Mouse (Mus musculus) CD4-positive helper T cell, adult 2 months (primary cell): ENCODE measurements around the gene Srpk2.
A peak's percentile ranks its signal among the peaks of the same experiment; 100 is the strongest.
"Not testable (repeated sequence)": the region's sequence is repeated elsewhere in the genome, so short reads cannot be mapped to it uniquely, and the experiment has no call there.

ENCODE experiments used
- DNase-seq: peaks from one replicate; pipeline ENCODE4 v3.0.0-alpha.2; 2012; ENCODE audit warnings: low read depth, missing footprints, low spot score

Gene Srpk2

DNA sequence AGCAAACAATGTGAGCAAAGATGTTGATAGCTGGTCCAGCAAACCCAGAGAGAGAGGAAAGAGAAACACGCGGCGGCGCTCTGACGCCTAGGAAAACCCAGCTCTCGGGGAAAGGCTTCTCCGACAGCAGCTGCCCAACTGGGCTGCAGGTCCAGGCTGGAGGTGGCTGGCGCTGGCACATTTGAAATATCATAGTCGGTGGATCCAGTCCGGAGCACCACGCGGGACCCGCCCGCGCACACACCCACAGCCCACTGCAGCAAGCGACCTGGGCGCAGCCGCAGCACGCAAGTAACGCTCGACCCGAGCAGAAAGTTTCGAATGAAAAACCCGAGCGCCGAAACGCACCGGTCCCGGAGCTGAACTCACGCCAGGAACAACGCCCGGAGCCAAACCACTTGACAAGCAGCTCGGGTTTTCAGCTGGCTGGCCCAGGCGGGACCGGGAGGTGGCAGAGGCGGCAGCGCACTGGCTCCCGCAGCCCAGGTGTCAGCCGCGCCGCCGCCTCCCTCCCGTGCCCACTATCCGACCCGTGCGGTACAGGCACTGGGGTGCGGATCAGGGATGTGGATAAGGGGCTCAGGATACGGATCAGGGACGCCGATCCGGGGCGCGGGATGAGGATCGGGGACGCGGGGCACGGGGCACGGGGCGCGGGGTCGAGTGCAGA, 9.5 kb downstream of the Srpk2 start:
- peak; percentile 47 for DNase-seq

DNA sequence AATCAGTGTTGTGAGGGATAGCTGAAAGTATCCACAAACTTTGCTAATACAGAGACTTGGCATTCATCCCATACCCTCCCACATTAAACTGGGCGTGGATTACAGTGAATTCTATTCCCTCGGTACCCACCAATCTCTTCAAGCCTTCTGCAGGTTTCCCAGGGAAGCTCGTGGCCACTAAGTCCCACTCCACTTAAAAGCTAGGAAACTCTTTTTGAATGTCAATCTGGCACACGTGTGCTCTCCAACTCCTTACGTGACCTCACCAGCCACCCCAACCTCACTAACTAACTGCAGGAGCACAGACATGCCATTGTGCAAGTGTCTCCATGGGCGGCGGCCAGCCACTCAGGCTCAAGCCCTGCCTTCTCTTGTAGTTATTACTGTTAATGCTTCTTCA, 12.3 kb downstream of the Srpk2 start:
- no peak for DNase-seq

DNA sequence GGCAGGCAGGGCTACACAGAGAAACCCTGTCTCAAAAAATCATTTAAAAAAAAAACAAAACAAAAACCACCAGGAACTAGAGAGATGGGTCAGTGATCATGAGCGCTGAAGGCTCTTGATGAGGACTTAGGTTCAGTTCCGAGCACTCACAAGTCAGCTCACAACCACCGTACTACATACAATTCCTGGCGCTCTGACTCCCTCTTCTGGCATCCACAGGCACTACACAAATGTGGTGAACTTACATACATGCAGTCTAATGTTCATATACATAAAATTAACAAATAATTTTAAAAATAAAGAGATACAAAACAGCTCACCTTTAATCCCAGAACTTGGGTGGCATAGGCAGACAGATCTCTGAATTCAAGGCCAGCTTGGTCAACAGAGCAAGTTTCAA, 13.5 kb downstream of the Srpk2 start:
- no peak for DNase-seq

DNA sequence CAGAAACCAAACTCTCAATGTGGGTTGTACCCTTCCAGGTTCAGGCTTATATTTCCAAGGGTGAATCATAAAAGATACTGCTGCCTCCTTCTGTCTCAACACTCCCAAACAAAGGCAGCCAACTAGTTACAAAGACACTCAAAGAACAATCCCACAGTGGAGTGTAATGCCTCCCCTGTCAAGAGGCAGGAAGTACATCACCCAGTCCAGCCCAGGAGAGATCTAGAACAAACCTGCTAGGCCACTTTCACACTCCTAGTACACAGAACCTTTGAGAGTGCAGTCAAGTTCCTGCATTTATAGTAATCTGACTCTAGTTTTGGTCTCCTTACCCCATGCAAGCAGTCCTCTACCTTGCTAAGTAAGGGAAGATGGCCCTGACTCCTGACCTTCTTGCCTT, 18.5 kb downstream of the Srpk2 start:
- DNase-seq = no peak

DNA sequence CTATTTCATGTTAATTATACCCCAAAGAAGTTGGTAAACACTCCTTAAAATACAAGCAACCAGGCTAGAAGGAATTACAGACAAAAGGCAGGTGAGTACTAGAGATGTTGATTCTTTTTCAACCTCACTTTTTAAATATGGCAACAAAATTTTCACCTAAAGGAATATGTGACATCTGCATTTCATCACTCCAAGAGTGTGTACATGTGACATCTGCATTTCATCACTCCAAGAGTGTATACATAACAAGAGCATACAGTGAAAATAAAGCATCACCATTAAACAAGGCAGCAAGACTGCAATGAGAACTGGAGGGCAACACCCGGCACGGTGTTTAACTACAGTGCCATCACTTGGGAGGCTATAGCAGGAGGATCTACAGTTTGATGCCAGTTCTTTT, 23.2 kb downstream of the Srpk2 start:
- DNase-seq = no peak

DNA sequence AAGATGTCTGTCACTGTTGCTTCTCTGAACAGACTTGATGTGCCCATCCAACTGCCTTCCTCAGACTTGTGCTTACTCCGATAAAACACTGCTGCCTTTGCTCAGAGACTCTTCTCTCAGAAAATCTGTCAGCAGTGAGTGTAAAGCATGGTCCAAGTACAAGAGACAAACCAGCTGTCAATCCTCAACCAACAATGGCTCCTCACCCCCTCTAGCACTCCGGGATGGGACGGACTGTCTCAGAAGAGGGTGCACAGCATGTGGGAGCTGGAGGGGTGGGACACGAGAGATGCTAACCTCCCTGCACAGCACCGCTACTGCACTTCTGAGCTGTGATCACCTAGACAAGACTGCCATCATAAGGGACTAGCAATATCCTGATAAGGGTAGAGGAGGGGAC, 26.4 kb downstream of the Srpk2 start:
- DNase-seq = no peak

DNA sequence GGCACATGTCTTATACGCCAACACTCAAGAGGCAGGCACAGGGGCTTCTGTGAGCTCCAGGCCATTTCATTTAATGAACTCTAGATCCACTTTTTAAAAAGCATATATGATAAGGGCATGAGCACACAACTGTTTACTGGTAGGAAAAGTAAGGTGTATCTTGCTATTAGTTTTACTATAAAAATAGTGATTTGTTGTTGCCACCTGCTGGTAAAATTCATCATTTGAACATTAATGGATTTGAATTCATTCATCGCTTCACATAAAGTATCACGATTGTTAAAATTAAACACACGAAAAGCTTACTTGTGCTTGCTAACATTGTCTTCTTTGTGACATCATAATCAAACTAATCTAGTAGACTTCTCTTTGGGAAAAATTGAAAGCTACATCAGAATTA, 27.8 kb downstream of the Srpk2 start:
- peak; percentile 9 for DNase-seq

DNA sequence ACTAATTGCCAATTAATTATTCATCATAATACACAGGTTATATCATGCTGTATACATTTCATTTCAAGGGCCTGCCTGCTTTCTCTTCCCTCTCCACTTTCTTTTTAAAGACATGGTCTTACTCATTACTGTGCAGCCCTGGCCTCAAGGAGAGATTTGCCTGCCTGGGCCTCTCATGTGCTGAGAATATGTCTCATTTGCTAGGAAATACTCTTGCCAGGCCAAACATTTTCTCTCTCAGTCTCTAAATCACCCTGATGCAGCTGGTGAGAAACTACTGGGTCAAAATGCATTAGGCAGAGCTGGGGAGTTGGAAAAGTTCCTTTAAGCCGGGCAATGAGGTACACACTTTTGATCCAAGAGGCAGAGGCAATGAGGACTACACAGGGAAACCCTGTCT, 29.4 kb downstream of the Srpk2 start:
- DNase-seq = no peak

DNA sequence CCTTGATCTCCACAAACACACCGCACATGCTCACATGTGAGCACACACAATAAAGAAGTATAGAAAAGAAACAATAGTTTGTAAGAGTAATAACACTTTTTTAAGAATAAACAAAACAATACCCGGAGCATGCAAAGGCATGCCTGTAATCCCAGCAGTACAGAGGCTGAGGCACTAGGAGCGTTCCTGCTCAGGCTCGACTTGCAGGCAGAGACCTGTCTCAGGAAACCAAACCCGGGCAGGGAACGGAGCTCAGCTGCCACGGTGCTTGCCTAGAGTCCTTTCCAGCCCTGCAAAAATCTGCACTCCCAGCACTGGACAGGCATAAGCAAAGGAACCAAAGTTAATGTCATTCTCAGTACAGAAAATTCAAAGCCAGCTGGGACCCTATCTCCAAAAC, 32.1 kb downstream of the Srpk2 start:
- DNase-seq = no peak

DNA sequence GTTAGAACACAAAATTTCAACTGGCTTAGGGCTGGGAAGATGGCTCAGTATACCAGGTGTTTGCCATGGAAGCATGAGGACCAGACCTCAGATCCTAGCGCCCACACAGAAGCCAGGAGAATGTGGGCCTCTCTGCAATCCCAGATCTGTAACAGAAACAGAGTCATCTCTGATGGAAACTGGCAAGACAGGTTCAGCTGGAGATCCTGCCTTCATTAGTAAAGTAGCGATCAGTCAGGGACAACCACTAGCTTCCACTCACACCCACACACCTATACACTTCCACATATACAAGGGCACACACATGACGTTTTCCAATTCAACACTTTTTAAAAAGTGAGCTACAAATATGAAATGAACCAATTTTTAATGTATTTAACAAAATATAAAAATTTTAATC, 32.6 kb downstream of the Srpk2 start:
- DNase-seq = no peak

DNA sequence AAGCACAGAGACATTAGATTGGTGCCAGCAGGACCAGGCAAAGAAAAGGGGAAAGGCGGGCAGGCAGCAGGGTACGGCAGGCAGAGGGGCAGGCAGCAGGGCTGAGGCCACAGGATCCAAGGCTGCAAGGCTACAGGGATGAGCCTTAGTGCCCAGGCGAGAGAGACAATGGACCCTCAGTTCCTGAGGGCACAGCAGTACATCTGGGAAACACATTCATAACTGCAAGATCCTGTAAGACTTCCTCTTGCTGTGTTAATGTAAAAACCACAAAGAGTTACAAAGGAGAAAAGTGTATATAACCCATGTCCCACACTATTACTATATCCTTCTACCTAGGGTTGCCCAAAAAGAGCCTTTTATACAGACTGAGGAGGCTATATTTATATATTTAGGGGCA, 33.9 kb downstream of the Srpk2 start:
- no peak for DNase-seq

DNA sequence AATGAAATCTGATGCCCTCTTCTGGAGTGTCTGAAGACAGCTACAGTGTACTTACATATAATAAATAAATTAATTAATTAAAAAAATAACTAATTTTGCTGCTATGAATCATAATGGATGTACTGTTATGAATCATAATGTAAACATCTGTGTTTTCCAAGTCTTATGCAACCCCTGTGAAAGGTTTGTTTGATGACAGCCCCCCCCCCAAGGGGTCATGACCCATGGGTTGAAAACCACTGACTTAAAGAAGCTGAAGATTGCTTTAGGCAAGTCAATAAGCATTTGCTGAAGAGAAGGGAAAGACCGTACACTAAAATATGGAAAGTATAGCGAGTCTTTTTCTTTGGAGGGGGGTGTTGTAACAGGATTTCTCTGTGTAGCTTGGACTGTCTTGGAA, 35.2 kb downstream of the Srpk2 start:
- DNase-seq = no peak

DNA sequence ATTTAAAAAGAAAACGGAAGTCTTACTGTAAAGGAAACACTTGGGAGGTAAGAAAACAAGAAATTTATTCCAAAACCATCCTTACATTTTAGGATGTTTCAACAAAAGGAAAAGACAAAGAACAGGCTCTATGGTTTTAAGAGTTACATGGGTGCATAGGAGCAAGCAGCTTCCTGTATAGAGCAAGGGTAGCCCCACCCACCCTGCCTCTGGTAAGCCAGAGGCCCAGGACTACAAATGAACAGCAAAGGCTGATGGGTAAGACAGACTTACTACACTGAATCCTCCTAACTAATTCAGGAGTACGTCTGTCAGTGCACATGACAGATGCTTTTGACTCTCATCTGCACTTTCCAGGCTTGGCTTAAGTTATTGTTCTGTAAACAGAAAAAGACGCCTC, 38.7 kb downstream of the Srpk2 start:
- peak; percentile 15 for DNase-seq

DNA sequence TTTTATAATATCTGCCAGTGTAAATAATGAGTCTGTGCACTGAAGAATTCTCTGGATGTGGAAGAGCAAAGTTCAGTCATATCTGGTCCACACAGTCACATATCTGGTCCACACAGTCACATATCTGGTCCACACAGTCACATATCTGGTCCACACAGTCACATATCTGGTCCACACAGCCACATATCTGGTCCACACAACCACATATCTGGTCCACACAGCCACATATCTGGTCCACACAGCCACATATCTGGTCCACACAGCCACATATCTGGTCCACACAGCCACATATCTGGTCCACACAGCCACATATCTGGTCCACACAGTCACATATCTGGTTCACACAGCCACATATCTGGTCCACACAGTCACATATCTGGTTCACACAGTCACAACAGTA, 45.2 kb downstream of the Srpk2 start:
- not testable (repeated sequence) for DNase-seq

DNA sequence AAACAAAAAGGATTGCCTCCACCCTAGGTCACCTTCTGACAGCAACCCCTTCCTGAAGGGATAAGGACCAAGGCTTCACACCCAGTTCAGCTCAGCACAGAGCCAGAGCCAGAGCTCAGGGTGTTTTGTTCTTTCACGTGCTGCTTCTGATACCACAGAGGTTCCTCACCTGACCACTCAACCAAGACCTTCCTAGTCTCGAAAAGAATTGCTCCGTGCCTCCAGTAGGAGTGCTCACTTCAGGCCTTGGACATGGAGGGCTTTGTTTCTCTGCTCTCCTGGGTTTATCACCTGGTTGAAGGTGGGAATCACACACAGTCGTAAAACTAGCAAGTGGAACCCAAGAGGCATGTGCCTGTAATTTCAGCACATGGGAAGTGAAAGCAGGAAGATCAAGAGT, 46.4 kb downstream of the Srpk2 start:
- DNase-seq = peak; percentile 15

DNA sequence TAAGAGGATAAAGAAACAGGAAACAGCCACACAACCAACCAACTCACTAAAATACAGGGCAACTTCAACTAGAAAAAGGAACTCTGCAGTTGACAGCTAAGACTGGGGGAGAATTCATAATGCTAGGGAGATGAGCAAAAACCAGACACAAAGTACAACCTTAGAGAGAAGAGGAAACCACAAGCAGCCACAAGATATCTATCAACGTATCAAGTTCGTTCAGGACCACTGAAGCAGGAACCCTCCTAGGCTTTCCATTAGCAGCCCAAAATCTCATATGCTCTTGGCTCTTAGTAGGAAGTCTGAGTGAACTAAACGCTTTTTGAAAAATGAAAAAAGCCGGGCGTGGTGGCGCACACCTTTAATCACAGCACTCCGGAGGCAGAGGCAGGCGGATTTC, 47.1 kb downstream of the Srpk2 start:
- peak; percentile 79 for DNase-seq

DNA sequence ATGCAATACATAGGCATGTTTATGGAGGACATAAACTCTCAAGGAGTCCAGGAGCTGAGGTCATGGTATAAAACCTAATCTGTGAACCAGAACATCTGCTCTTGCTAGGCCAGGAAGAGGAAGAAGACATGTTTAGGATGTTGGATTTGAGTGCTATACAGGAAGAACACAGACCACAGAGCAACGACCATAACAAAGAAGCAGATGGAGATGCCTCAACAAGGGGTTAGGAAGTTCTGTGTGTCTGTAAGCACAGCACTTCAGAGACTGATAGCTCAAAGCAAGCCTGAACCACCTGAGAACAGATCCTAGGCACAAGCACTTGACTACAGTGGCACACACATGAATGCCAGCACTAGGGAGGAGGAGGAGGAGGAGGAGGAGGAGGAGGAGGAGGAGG, 52.9 kb downstream of the Srpk2 start:
- peak; percentile 18 for DNase-seq

DNA sequence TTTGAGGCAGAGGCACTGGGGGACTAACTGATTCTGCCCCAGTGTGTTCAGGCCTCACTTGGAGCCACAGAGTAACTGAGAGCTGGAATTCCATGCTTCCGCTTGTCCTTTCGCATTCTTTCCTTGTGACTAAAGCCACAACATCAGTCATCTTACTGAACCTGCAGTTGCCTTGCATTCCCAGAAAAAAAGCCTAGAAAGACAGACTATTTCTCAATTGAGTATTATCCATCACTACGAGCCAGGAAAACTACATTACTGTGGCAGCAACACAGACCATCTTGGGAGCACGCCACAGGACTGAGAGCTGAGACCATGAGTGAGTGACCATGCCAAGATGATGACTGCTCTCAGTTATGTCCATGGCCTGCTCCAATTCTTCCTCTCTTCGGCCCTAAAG, 57.2 kb downstream of the Srpk2 start:
- DNase-seq = no peak

DNA sequence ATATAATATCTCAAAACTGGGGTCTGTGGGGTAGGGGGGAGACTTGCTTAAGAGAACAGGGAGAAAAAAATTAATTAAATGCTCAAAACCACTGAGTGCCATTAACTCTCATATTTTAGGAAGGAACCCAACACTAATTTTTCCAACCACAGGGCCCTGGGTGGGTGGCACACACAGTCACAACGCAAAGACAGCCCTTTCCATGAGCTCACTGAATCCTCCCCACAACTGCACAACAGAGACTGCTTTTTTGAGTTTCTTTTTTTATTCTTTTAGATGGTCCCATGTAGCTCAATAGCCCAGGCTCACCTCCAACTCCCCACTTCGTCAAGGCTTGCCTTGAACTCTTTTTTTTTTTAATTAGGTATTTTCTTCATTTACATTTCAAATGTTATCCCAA, 58.2 kb downstream of the Srpk2 start:
- DNase-seq = peak; percentile 38

DNA sequence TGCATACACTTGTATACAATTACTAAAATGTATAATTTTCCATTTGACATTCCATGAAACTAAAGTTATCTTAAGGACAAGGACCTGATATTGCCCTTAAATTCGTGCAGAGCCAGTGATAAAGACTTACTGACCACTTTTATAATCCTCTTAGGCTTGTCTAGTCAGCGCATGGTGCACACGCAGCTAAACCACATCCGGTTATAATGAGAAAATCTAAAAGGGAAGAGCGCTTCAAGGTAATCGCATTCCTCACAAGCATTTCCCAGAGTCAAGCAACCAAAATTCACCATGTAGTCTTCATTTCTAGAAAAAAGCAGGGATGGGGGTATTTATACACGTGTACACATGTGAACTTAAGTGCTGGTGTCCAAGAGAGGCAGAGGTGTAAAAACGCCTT, 63.8 kb downstream of the Srpk2 start:
- no peak for DNase-seq

DNA sequence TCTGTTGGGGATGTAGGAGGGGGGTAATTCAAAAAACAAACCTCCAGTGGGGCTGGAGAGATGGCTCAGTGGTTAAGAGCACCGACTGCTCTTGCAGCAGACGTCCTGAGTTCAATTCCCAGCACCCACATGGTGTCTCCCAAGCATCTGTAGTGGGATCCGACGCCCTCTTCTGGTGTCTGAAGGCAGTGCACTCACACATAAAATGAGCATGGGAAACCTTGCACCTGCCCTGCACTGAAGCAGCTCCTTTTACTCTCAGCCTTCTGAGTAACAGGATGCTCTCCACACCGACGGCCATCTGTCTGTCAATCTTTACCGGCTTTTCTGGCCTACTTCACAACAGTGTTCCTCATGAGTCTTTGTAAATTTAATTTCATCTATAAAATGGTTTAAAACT, 65.8 kb downstream of the Srpk2 start:
- DNase-seq = no peak

DNA sequence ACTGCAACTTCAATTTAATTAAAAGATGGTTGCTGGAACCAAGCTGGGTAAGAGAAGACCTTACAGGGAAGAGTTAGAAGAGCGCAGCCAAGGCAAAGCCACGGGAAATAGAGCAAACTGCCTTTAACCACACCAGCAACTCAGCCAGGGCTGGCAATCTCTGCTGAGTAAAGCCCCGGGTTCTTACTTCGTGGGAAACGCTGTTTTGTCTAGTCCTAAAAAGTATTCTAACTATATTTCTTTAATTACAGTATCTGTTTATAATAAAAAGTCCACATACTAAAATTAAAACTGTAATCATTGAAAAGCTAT, 67.4 kb downstream of the Srpk2 start:
- DNase-seq = no peak

DNA sequence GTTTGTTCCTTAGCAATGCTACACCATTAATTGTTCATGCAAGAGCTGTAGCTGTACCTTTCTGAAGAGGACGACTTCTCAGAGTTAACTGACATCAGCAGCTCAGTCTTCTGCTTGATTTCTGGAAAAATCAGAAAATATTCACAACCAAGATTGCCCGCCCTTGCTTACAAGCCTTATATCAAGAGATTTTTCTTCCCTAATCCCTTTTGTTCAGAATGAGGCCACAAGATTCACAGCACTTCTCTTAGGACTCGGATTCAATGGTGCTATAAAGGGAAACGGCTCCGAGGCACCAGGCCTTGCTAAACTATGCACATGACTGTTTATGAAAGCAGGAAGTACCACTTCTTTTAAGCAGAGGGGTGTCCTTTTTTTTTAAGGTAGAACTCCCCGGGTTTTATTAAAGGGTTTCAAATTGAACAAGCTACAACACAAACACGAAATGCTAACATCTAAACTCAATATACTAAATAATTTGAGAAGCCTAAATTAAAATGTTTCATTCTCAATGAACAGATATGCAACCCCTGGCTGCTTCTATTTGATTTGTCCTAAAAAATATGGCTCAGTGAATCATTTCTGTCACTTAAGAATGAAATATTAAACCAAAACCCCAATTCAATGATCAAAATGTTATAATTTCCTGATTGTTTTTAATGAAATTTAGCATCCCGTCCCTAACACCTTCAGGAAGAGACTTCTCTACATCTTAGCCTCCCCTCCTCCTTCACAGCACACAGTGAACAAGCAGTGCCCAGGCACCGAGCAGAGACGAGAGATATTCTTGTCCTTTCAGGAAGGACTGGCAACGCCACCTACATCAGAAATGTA, 67.9 kb downstream of the Srpk2 start:
- DNase-seq = peak; percentile 81
